Mouse (Mus musculus) forebrain, embryonic 13.5 days (tissue): ENCODE measurements at regions not wholly inside any gene's neighbourhood (a gene's known extent, or its start where the extent isn't known, plus 50 kb on each side); places are given as distances from the start of the nearest gene placed in this dataset.

Experiments used
- ATAC-seq: fragments of 200-750 bp; cut with Nextera tagmentation; 2 replicates; pipeline ENCODE4 v1.8.0; 2017
- H3K27ac ChIP-seq: fragments of 300-500 bp; sonication (generic); 2 replicates; pipeline ENCODE4 v1.5.1; 2015; ENCODE audit warnings: inconsistent platforms, mild to moderate bottlenecking, moderate library complexity
- H3K27me3 ChIP-seq: fragments of 300-500 bp; sonication (generic); 2 replicates; pipeline ENCODE4 v1.6.1; 2015; ENCODE audit warnings: mild to moderate bottlenecking, inconsistent platforms
- H3K36me3 ChIP-seq: fragments of 300-500 bp; sonication (generic); 2 replicates; pipeline ENCODE4 v1.6.1; 2015; ENCODE audit warnings: mild to moderate bottlenecking, inconsistent platforms; ENCODE audit not compliant: poor library complexity, severe bottlenecking
- H3K4me1 ChIP-seq: fragments of 300-500 bp; sonication (generic); 2 replicates; pipeline ENCODE4 v1.6.1; 2015; ENCODE audit warnings: inconsistent platforms
- H3K4me2 ChIP-seq: fragments of 300-500 bp; sonication (generic); 2 replicates; pipeline ENCODE4 v1.6.1; 2015; ENCODE audit warnings: inconsistent platforms, mild to moderate bottlenecking, moderate library complexity
- H3K4me3 ChIP-seq: fragments of 300-500 bp; sonication (generic); 2 replicates; pipeline ENCODE4 v1.5.1; 2015; ENCODE audit warnings: mild to moderate bottlenecking, inconsistent platforms
- H3K9ac ChIP-seq: fragments of 300-500 bp; sonication (generic); 2 replicates; pipeline ENCODE4 v1.6.1; 2015; ENCODE audit warnings: mild to moderate bottlenecking, inconsistent platforms
- H3K9me3 ChIP-seq: fragments of 300-500 bp; sonication (generic); replicated peaks from 2 replicates; pipeline ENCODE4 v1.6.1; 2016; ENCODE audit warnings: inconsistent platforms
- WGBS: fragments of 180-500 bp; shearing (Covaris S2); methylation state at CpG from one replicate; pipeline ENCODE4 v1.1.7; 2015; 5-methylcytosine and 5-hydroxymethylcytosine counted together

DNA sequence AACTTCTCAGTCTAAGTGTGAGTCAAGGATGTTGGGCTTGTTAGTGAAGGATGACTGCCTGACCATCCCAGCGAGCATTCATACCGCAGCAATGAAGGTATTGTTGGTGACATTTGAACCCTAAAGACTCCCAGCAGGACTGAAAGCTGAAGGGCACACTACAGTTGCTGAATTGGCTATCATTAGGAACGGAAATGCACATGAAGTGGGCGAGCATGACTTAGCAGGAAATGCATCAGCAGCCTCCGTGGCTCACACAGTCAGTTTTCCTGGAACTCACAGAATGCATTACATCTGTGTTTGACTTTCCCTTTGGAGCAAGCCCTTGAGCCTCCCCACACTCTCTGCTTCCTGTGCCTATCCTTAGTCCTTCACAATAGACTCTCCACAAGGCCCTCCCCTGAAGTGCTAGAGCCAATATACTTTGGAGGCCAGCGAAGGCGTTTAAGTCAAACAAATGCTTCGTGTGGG, 63.9 kb downstream of the Tmco5 start:
- no peak overlapping the region for H3K27ac ChIP-seq
- H3K9me3 ChIP-seq, result no peaks in the 10 kb centered on the region
- 59% methylated on average over 8 of the region's 8 CpGs for WGBS
- no peak for ATAC-seq
- H3K4me3 ChIP-seq, result no peak overlapping the region
- no peak overlapping the region for H3K9ac ChIP-seq
- H3K36me3 ChIP-seq, result no peaks in the 10 kb centered on the region
- no peaks in the 10 kb centered on the region for H3K4me1 ChIP-seq
- no peaks in the 10 kb centered on the region for H3K27me3 ChIP-seq
- H3K4me2 ChIP-seq, result no peak overlapping the region

- H3K36me3 ChIP-seq, result no peaks in the 10 kb centered on the region
- ATAC-seq, result no peak
- no peaks in the 10 kb centered on the region for H3K27me3 ChIP-seq
- WGBS, result 62% methylated on average over 3 of the region's 3 CpGs
- no peaks in the 10 kb centered on the region for H3K9me3 ChIP-seq
- H3K4me2 ChIP-seq, result no peak overlapping the region
- H3K27ac ChIP-seq, result no peak overlapping the region
- no peaks in the 10 kb centered on the region for H3K4me1 ChIP-seq
- H3K4me3 ChIP-seq, result no peak overlapping the region
- H3K9ac ChIP-seq, result no peak overlapping the region
Observed at GRCm38 (mm10) chr2:116948538-116948937, 70.0 kb downstream of the Tmco5 start.

- Histone ChIP-seq H3K27me3 (no peaks in the 10 kb centered on the region), H3K36me3 (no peaks in the 10 kb centered on the region), H3K4me3 (no peak overlapping the region), H3K4me2 (no peak overlapping the region), H3K9me3 (no peaks in the 10 kb centered on the region), H3K4me1 (no peaks in the 10 kb centered on the region), H3K9ac (no peak overlapping the region), H3K27ac (no peak overlapping the region)
- no peak for ATAC-seq
- 87% methylated on average over 3 of the region's 3 CpGs for WGBS
Observed at GRCm38 (mm10) chr2:116949741-116950140, 71.2 kb downstream of the Tmco5 start.

GRCm38 (mm10) chr2:116950154-116950553, 71.7 kb downstream of the Tmco5 start:
- H3K9me3 ChIP-seq, result no peaks in the 10 kb centered on the region
- no peak overlapping the region for H3K9ac ChIP-seq
- H3K4me1 ChIP-seq, result no peaks in the 10 kb centered on the region
- H3K27ac ChIP-seq, result no peak overlapping the region
- no peak overlapping the region for H3K4me3 ChIP-seq
- no peaks in the 10 kb centered on the region for H3K27me3 ChIP-seq
- WGBS, result 91% methylated on average over 5 of the region's 5 CpGs
- H3K4me2 ChIP-seq, result no peak overlapping the region
- ATAC-seq, result no peak
- no peaks in the 10 kb centered on the region for H3K36me3 ChIP-seq

DNA sequence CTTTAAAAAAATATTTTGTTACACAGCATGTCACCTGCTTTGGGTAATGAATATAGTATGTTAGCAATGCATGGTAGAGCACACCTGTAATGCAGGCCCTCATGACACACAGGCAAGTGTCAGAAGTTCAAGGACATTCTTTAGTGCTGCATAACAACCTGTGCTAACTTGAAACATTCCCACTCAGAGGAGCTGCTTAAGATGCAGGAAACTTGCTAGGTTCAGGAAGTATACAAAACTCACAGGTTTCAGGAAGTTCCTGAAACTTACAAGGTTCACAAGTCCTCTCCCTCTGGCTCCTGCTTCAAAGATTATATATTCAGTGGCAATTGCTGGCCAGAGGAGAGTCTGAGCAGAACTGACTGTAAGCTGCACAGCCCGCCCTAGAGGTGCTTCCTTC, 73.0 kb downstream of the Tmco5 start:
- Histone ChIP-seq H3K27ac (no peak overlapping the region), H3K4me2 (no peak overlapping the region), H3K27me3 (no peaks in the 10 kb centered on the region), H3K9me3 (no peaks in the 10 kb centered on the region), H3K4me3 (no peak overlapping the region), H3K4me1 (no peaks in the 10 kb centered on the region), H3K9ac (no peak overlapping the region), H3K36me3 (no peaks in the 10 kb centered on the region)
- WGBS, result 83% methylated on average over 1 of the region's 1 CpGs
- no peak for ATAC-seq

DNA sequence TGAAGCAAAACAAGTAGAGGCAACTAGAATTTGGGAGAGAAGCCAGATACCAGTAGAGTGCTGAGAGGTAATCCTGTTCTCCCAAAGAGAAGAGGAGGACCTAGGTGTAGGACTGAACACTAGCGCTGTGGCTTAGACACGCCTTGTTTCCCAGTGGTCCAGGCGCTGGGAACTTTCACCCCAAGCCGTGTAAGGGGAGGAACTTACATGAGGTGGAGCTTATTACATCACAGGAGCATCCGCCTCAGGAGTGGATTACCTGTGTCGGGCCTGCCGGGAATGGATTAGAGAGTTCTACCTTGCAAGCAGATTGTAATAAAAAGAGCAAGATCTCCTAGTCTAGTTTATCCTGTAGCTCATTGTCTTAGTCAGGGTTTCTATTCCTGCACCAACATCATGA, 75.8 kb downstream of the Tmco5 start:
- Histone ChIP-seq H3K4me3 (no peak overlapping the region), H3K9me3 (no peaks in the 10 kb centered on the region), H3K27ac (no peak overlapping the region), H3K4me1 (no peaks in the 10 kb centered on the region), H3K4me2 (no peak overlapping the region), H3K27me3 (no peaks in the 10 kb centered on the region), H3K36me3 (no peaks in the 10 kb centered on the region), H3K9ac (no peak overlapping the region)
- ATAC-seq, result no peak
- 95% methylated on average over 7 of the region's 7 CpGs for WGBS

DNA sequence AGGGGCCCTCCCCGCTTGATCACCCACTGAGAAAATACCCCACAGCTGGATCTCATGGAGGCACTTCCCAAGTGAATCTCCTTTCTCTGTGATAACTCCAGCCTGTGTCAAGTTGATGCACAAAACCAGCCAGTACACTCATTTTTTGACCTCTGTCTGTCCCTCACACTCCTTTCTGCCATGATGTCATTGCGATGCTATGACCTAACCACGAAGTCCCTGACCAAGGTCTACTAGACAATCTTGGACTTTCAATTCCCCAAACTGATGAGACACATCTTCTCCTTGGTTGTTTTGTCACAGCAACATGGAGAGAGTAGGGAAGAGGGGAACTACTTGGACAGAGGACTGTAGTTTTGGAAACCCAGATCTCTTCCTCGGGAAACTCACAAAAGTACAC, 76.4 kb downstream of the Tmco5 start:
- Histone ChIP-seq H3K9me3 (no peaks in the 10 kb centered on the region), H3K4me1 (no peaks in the 10 kb centered on the region), H3K9ac (no peak overlapping the region), H3K36me3 (no peaks in the 10 kb centered on the region), H3K4me3 (no peak overlapping the region), H3K4me2 (no peak overlapping the region), H3K27ac (no peak overlapping the region), H3K27me3 (no peaks in the 10 kb centered on the region)
- ATAC-seq, result no peak
- WGBS, result 96% methylated on average over 4 of the region's 4 CpGs

GRCm38 (mm10) chr2:116963116-116963873, 84.8 kb downstream of the Tmco5 start:
- Histone ChIP-seq H3K36me3 (no peaks in the 10 kb centered on the region), H3K27me3 (no peaks in the 10 kb centered on the region), H3K4me1 (no peaks in the 10 kb centered on the region), H3K27ac (no peak overlapping the region), H3K4me2 (no peak overlapping the region), H3K9ac (no peak overlapping the region), H3K4me3 (no peak overlapping the region), H3K9me3 (no peaks in the 10 kb centered on the region)
- ATAC-seq, result no peak
- 63% methylated on average over 8 of the region's 8 CpGs for WGBS

GRCm38 (mm10) chr2:116966266-116966665, 87.8 kb downstream of the Tmco5 start:
- no peak overlapping the region for H3K4me2 ChIP-seq
- H3K27me3 ChIP-seq, result 0 out of 2 replicates have a peak, but pooled peaks cover 3% of the 10 kb centered on the region
- H3K9me3 ChIP-seq, result no peaks in the 10 kb centered on the region
- H3K27ac ChIP-seq, result no peak overlapping the region
- no CpG with 5 or more reads among the region's 1 CpGs for WGBS
- H3K36me3 ChIP-seq, result no peaks in the 10 kb centered on the region
- no peak overlapping the region for H3K9ac ChIP-seq
- H3K4me3 ChIP-seq, result no peak overlapping the region
- ATAC-seq, result no peak
- H3K4me1 ChIP-seq, result no peaks in the 10 kb centered on the region

DNA sequence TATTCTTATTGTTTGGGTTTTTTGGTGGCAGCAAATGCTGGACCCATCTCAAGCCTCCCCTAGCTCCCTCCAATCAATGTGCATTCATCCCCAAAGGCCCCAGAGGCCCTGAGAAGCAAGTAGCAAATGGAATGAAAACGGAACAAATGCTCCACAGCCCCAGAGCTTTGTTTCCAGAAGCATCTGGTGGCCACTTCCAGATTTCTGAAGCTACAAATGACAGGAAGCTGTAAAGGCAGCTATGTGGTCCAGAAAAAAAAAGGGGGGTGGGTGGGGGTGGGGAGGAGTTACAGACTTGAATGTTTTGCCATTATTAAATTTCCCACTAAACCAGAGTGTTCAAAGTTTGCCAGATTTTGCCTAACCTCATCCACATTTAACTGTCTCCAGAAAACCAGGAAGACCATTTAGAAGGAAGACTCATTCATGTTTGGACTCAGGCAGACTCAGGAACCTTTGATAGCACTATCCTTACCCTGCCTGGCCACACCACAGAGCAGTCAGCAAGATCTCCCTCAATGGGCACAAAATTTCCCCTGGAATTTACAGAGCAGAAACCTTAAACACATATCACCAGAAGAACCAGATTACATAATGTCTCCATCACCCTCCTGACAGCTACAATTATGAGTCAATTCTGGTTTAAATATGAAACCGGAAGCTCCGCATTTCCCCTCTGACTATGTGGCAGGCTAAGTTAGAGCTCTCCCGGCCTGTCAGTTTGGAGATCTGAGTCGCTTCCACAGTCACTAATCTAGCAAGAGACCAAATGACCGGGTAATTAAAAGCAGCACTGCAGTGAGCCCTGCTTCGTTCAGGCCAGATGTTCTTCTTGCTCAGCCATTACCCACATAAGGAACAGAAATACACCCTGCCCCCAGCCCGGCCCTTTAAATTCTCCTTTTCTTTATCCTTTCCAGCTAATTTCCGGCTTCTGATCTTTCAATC, 93.4 kb downstream of the Tmco5 start:
- H3K4me2 ChIP-seq, result peak overlapping the region; percentile 48
- 0 out of 2 replicates have a peak overlapping the region, but pooled peaks have one; percentile 9 for H3K4me3 ChIP-seq
- H3K9me3 ChIP-seq, result no peaks in the 10 kb centered on the region
- H3K27me3 ChIP-seq, result peaks cover 5% of the 10 kb centered on the region; the same call in 1 of the 2 replicates
- no peaks in the 10 kb centered on the region for H3K36me3 ChIP-seq
- H3K27ac ChIP-seq, result peak overlapping the region; percentile 2
- no peak overlapping the region; the same call in 1 of the 2 replicates for H3K9ac ChIP-seq
- WGBS, result 6% methylated on average over 9 of the region's 9 CpGs
- H3K4me1 ChIP-seq, result peaks cover 46% of the 10 kb centered on the region
- ATAC-seq, result no peak

GRCm38 (mm10) chr2:116972614-116972985, 94.1 kb downstream of the Tmco5 start:
- Histone ChIP-seq H3K36me3 (no peaks in the 10 kb centered on the region), H3K27ac (peak overlapping the region; percentile 2), H3K4me1 (peaks cover 52% of the 10 kb centered on the region), H3K9me3 (no peaks in the 10 kb centered on the region), H3K9ac (no peak overlapping the region), H3K4me3 (0 out of 2 replicates have a peak overlapping the region, but pooled peaks have one; percentile 9), H3K4me2 (peak overlapping the region; percentile 48), H3K27me3 (peaks cover 5% of the 10 kb centered on the region; the same call in 1 of the 2 replicates)
- ATAC-seq, result no peak
- under 1% methylated on average over 6 of the region's 6 CpGs for WGBS

DNA sequence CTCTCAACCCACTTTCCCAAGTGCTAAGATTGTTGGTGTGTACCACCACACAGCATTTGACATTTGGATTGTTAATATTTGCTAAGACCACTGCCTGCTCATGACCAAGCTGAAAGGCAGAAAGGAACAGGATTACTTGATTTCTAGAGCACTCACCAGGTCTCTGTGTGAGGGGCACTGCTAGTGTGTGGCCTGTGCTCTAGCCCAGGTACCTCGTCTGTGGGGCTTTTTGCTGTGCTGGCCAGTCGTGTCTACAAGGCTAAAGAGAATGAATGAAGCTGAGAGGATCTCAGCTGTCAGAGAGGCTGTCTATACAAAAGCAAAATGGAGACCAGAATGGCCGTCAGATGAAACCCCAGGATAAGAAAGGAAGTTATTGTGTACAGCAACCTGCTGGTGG, 95.0 kb downstream of the Tmco5 start:
- Histone ChIP-seq H3K4me3 (no peak overlapping the region), H3K27me3 (peaks cover 5% of the 10 kb centered on the region; the same call in 1 of the 2 replicates), H3K27ac (no peak overlapping the region), H3K4me2 (no peak overlapping the region), H3K9ac (no peak overlapping the region), H3K9me3 (no peaks in the 10 kb centered on the region), H3K36me3 (no peaks in the 10 kb centered on the region), H3K4me1 (peaks cover 58% of the 10 kb centered on the region)
- WGBS, result 19% methylated on average over 3 of the region's 3 CpGs
- ATAC-seq, result no peak
